Mouse (Mus musculus) T-cell, adult 2 months (primary cell): ENCODE data around the gene Otud7a.

Source experiments
- DNase-seq: peaks from one replicate; pipeline ENCODE4 v3.0.0; 2022; ENCODE audit warnings: low spot score

Otud7a gene

DNA sequence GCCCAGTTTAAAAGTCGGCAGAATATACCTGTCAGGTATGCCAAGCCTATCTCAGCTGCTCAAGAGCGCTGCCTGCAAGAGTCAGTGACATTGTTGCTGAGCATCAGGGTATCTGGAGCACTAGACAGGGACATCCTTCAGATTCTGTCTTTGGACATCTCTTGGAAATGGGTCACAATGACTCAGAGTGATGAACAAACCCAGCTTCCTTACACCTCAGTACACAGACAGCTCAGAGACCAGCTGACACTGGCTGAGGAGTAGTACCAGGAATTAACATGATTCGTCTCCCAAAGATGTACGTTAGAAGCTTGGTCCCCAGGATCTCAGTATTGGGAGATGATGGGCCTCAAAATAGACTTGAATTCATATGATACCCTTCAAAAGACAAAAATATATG lies 332.8 kb downstream of the Otud7a start:
- no peak for DNase-seq

DNA sequence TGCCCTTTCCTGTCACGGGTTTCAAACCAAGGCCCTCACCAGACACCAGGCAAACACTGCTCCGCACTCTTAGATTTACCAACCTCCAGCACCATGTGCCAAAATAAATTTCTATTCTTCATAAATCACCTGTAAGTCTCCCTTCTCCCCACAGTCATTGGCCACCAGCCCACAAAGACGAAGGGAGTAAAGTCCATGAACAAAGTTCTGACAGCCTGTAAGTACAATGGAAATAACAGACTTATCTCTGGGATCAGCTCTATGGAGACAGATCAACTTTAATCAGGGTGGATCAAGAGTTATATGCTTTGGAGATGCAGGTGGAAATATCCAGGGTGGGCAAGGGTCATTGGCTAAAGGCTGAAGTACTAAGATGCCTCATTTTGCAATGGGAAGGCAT lies 336.3 kb downstream of the Otud7a start:
- no peak for DNase-seq

DNA sequence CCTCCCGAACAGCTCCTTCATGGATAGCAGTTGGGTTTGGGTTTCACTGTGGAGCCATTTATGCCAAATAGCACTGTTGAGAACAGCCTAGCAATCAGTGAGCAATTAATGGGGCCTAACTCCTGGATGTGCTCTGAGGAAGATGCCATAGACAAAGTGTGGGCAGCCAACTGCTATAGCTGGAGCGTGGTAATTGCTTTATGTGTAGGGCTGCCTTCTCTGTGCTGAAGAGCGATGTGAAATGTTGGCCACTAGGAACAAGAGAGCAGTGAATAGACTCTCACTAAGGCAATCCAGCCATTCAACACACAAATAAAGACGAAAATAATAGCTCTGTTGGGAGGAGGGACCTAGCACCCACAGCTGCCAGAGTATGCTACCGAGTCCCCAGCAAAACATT lies 345.2 kb downstream of the Otud7a start:
- no peak for DNase-seq

DNA sequence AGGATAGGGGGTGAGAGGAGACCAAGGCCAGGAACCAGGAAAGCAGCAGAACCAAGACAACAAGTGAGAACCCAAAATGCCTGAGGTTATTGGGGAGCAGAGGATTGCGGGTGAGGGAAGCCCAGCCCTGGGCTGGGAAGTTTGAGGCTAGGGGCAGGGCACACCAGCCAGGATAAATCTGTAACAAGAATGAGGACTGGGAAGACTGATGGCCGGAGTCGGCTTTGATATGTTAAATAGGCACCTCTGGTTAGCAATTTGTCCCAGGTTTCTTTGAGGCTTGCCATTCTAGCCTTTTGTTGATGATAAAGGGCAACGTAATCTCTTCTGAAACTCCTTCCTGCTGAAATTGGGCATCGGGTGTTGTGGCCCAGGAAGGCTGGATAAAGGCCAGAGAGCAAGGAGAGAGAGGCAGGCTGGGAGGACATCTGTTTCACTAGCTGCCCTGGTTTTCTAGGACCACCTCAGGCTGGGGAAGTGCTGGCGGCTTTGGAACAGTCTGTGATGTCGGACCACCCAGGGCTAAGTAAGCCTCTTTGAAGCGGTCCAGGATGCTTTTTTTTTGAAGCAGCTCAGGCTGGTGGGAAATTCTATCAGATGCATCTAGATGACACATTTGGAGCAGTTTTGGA lies 351.6 kb downstream of the Otud7a start:
- DNase-seq: no peak

DNA sequence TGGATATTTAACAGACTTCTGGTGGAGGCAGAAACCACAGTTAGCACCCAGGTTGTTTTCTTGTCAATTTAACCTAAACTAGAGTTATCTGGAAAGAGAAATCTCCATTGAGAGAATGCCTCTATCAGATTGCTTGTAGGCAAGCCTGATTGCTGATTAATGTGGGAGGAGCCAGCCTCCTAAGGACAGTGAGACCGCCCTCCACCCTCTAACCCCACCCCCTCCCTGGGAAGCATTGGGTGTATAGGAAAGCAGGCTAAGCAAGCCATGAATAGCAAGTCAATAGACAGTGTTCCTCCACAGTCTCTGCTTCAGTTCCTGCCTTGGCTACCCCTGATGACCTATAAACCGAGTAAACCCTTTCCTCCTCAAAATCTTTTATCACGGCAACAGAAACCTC lies 353.9 kb downstream of the Otud7a start:
- DNase-seq: no peak

DNA sequence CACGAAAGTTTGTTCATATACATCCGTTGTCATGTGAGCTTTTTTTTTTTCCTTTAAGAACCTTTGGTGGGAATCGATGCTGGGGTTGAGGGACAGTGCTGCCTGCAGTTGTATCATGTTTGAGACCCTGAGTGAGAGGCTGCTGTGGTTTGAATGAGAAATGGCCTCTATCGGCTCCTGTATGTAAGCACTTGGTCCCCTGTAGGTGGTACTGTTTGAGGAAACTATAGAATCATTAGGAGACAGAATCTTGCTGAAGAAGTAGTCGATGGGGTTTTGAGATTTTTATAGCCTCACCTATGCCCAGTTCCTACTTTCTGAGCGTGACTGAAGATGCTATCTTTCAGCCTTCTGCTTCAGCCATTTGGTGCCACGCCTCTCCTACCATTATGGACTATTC lies 354.8 kb downstream of the Otud7a start:
- DNase-seq: peak; percentile 25

DNA sequence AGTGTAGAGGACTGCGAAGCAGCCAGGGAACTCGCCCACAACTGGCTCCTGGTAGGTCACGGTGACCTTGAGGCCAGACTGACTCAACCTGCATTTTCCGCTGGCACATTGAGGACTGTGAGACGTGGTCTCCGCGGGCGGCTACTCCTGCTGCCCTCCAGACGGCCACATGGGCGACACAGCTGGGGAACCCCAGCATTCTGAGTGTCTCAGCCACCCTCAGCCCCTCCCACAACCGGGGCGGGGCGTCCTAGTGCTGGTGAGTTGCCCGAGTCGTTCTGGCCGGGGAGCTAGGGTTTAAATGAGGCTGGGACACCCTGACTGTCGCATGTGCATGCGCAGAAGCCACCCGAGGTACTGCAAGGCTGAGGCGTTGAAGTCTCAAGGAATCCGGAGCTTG lies 358.2 kb downstream of the Otud7a start:
- DNase-seq: peak; percentile 20
